Mouse (Mus musculus) megakaryocyte, embryonic 14.5 days (primary cell): Measurements from ENCODE around the gene Pitpnc1.

Experiments used
- FLI1 ChIP-seq: IDR thresholded peaks from 2 replicates; pipeline ENCODE4 v1.6.1; 2012; ENCODE audit warnings: low read length, inconsistent platforms, mixed read lengths
- GATA1 ChIP-seq: IDR thresholded peaks from 3 replicates; pipeline ENCODE4 v1.6.1; 2012; ENCODE audit warnings: mixed read lengths, low read length, inconsistent platforms, borderline replicate concordance

DNA sequence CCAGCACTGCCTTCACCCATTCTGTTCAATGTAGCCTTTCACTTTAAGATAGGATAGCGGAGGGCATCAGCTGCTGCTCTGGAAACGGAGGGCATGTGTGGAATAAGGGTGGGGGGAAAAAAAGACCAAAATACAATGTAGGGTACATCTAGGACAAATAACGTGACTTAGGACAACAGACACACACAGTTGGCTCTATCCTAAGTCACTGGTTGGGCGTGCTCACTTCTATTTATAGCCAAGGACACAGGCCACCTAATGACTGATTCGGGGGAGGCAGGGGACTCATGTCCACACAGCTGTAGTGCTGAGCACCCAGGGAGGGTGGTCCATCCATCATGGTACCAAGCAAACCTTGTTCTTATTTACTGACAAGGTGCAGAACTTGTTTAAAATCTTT, 245.2 kb downstream of the Pitpnc1 start:
- TF ChIP-seq GATA1, result no peak
- TF ChIP-seq FLI1, result no peak
